Mouse (Mus musculus) MEL-GATA-1-ER (cell line): ENCODE results near the gene Psmb6.

Source experiments
- DNase-seq: peaks from one replicate; pipeline ENCODE4 v3.0.0-alpha.2; 2012; ENCODE audit warnings: low read depth; ENCODE audit errors: extremely low read depth

The Psmb6 gene

DNA sequence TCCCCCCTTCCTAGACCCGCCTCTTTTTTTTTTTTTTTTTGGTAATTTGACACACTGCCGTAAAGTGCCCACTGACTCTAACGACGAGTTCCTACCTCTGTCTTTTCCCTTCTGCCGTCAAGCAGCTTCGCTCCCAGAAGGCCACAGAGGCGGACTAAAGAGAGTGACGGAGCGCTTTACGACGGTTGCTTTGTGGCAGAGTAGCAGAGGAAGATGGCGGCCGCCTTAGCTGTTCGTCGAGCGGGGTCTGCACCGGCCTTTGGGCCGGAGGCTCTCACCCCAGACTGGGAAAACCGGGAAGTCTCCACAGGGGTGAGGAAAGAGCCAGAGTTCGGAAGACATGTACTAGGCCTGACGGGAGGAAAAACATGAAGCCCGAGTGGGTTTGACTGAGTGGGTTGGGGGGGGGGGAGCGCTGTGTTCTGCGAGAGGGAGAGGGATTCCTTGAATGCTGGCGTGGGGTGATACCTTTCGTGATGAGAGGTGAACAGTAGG, at the start of gene Psmb6:
Gene Psmb6 (plus strand): TSS at position 184 of the 495 bp plus-strand sequence.
- peak; percentile 98 for DNase-seq

GRCm38 (mm10) chr11:70485498-70485897, 39.7 kb upstream of the Psmb6 start:
- no peak for DNase-seq

DNA sequence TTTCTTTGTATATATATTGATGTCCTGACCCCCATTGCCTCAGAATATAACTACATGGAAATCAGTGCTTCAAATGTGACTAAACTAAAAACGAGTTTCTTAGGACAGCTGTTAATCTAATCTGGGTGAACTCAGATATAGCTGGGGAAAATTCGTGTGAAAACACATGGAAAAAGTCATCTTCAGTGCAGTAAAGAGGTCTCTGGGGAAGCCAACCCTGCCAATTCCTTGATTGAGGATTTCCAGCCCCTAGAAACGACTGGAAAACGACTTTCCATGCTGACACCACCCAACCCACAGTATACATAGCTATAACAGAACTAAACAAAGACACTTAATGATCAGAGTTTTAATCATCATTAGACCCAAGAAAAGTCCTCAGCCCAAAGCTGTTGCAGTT, 37.4 kb upstream of the Psmb6 start:
- no peak for DNase-seq

GRCm38 (mm10) chr11:70489138-70489537, 36.0 kb upstream of the Psmb6 start:
- DNase-seq = no peak

- DNase-seq = peak; percentile 15
Measured at GRCm38 (mm10) chr11:70489684-70490083, 35.5 kb upstream of the Psmb6 start.

DNA sequence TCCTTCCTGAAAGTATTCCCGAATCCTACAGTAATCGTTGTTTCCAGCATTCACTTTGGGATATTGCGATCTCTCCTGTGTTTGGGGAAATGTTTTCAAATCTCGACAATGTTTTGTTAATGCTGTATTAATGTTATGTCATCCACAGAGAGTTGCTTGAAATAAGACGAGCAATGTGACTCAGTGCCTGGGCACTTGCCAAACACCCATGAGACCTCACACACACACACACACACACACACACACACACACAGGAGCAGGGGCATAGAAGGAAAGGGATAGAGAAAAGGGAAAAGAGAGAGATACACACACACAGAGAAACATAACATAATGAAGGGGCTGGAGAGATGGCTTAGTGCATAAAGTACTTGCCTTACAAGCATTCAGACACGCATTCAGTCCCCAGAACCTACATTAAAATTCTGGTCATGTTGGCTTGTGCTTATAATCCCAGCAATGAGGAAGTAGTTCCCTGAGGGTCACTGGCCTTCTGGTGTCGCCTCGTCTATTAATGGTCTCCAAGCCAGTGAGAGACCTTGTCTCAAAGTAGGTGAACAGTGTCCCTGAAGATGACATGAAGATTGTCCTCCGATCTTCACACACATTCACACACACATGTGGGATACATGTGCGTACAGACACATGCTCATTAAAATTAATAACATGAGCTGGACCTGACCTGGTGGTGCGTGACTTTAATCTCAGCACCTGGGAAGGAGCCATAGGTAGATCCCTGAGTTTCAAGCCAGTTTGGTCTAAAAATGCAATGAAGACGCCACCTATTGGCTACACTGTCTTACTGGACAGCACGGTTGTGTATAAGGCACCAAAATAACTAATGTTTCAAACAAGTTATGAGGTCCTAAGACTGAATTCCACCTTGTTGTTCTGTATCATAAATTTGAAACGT, 25.3 kb upstream of the Psmb6 start:
- no peak for DNase-seq

DNA sequence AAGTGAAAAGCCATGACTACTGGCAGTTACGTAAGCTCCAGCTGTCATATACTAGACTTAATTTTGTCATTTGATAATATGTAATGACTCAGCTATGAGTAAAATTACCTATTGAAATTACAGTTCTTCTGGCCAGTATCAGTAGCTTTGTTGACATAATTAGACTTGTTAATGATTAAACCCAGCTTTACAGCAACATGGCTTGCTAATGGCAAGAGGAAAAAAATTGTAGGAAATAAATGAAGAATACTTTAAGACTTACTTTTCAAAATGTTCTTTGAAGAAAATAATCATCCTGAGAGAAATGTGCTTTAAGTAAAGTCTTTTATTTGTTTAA, 24.7 kb upstream of the Psmb6 start:
- DNase-seq = no peak

DNA sequence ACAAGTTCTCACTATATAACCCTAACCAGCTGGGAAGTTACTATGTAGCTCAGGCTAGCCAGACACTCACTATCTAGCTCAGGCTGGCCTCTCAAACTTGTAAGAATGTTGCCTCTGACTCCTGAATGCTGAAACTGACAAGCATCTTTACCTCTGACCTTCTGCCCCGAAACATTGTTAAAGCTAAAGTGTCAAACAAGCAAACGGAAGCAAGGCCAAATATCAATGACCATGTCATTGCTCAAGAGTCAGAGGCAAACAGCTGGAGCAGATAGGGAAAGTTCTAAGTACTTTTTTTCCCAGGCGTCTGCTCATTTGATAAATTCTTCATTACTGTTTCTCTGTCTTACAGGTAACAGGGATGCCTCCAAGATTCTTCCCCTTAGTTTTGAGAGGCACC, 23.1 kb upstream of the Psmb6 start:
- DNase-seq = no peak

DNA sequence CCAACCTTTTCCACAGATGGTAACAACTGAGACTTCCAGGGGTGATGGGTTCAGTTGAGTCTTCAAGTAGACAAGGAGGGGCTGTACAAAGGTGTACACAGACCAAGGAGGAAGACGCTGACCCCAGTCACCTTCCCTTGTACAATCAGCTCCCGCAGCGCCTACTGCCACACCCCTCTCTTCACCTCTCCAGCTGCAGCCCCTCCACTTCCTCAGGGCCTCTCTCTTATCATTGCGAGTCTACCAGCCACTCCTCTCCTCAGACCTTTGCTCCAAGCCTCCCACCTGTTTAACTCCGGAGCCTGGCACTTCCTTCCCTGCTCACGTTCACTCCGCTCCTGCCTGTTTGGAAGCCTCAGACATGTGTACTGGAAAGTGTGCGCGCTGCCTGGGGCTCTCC, 20.2 kb upstream of the Psmb6 start, which contains the start of gene Tm4sf5:
Gene Tm4sf5 (plus strand): TSS at position 275 of the 400 bp plus-strand sequence.
- peak; percentile 17 for DNase-seq

DNA sequence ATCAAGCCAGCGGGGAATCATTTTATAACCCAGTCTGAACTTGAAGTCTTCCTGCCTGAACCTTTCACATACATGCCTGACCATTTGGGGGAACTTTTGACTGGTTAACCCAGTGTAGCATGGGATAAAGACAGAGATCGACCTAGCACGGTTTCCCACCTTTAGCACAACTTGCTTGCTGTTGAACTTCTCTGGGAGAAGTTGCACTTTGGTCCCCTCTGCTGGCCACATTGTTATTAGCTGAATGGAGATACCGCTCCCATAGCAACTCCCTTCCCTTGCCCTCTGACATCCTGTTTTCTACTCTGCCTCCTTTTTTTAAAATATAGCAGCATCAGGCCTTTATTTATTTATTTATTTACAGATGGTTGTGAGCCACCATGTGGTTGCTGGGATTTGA, 18.8 kb upstream of the Psmb6 start:
- peak; percentile 52 for DNase-seq

DNA sequence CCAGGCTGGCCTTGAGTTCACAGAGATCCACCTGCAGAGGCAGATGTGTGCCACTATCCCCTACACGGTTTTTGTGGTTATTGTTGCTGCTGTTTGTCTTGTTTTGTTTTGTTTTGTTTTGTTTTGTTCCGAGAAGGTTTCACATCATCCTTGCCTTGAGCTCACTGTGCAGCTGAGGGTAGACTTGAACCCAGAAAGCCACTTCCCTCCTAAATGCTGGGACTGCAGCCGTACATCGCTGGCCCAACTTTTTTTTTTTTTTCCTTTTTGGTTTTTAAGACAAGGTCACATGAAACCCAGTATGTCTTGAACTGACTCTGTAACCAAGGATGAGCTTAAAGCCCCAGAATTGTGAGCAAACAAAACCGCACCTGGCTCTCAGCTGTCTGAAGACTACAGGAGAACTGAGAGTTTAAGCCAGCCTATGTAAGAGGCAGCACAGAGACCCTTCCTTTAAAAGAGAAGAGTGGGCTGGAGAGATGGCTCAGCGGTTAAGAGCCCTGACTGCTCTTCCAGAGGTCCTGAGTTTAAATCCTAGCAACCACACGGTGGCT, 18.1 kb upstream of the Psmb6 start:
- no peak for DNase-seq

DNA sequence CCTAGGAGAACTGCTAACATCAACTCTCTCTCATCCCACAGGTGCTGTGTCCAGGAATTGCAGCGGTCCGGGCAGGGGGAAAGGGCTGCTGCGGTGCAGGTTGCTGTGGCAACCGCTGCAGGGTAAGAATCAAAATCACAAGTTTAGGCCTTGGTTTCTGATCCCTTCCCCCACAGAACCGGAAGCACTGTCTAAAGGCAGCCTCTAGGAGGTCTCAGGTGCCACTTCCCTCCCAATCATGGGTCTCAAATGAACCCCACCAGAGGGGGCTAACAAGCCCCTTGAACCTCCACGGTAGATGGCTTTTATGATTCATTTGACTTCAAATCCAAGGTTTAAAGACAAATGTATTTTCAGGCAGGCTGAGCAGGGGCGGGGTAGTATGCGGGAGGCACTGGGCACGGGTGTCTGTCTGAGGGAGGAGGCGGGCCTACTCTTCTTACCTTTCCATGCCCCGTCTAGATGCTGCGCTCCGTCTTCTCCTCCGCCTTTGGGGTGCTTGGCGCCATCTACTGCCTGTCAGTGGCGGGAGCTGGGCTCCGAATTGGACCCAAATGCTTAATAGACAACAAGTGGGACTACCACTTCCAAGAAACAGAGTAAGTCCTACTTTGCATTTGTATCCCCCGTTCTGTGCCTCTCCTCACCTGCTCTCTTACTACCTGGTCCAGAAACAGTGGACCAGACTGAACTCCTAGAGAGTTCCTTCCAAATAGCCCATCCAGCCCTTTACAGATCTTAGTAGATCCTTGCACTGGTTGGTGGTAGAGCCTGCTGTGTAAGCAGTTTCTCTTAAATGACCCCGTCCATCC, 15.2 kb upstream of the Psmb6 start:
- DNase-seq = no peak

GRCm38 (mm10) chr11:70511242-70511641, 13.9 kb upstream of the Psmb6 start:
- no peak for DNase-seq

DNA sequence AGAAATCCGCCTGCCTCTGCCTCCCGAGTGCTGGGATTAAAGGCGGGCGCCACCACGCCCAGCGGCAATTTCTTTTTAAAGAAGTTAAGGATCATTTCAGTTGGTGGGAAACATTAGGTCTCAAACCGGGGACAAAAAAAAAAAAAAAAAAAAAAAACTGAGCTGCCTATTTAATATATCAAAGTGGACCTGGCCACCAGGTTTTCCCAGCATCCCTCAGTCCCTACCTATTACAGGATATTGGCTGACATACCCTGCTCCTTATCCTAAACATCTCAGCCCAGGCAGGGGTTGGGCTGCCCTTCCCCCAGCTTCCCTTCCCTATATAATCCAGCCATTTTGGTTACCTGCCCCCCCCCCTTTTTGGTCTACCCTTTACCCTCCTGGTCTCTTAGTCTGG, 13.3 kb upstream of the Psmb6 start:
- no peak for DNase-seq

GRCm38 (mm10) chr11:70512709-70513342, 12.3 kb upstream of the Psmb6 start:
- no peak for DNase-seq

- no peak for DNase-seq
Measured at GRCm38 (mm10) chr11:70513520-70513919, 11.6 kb upstream of the Psmb6 start.

GRCm38 (mm10) chr11:70514288-70514687, 10.9 kb upstream of the Psmb6 start, which contains the start of gene Vmo1:
Vmo1 (minus strand) TSS chr11:70514616.
- no peak for DNase-seq

GRCm38 (mm10) chr11:70516352-70516751, 8.8 kb upstream of the Psmb6 start:
- peak; percentile 46 for DNase-seq

DNA sequence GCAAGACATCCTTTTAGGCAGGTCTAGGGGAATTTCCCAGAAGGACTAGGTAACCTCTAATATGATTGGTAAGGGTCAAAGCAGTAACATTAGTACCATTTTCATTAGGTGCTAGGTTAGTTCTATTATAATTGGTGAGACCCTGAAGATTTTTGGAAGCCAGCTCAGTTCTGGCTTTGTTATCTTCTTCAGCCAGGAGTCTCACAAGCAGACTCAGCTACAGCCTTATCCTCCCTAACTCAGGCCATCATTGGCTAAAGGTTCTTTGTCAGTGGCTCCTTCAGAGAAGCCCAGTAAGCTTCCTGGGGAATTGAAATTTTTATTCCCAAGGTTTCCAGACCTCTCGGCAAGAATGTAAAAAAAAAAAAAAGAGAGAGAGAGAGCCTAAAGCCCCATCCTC, 6.7 kb upstream of the Psmb6 start:
- no peak for DNase-seq

- DNase-seq = no peak
Measured at GRCm38 (mm10) chr11:70518923-70519322, 6.2 kb upstream of the Psmb6 start, which contains the start of gene Gltpd2. Gltpd2 (plus strand) TSS chr11:70519196.

- no peak for DNase-seq
Measured at GRCm38 (mm10) chr11:70520178-70520769, 4.9 kb upstream of the Psmb6 start.
